8 mouse cellular contexts compared by ENCODE assay signal in the genomic region with DNA sequence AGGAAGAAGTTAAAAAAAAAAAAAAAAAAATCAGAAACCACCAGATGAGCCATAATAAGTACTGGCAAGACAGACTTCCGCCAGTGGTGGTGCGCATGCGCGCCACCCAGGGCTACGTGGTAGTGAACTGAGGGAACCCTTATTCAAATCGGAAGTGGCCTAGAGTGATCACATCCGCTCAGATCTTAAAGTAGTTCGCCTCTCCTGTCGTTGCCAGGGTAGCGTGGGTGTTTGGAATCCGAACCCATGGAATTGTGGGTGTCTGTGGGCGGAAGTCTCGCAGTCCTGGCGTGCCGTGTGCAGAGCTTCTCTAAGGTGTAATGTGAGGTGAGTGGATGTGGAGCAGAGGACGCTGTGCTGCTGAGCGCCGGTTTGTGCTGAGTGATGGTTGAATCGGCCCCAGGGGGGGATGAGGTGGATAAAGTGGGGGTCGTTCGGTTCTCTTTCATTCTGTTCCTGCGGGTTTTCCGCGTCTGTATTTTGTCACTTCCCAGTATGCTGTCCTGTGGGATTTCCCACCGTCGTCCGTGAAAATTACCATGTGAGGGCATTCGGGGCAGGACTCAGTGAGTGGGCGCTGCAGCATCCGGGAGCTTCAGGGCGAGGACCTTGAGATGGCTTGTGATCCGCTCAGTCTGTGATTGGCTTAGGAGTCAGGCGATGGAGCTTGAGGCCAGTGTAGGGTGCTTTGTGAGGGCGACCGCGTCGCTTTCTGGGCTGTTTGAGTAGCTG. TPM values are rescaled to one million over a fixed set of nuclear protein-coding genes. Genes with fewer than 3 reads are reported as not detected.
DNase-seq lines count a peak whose midpoint lies in the region; ATAC-seq lines count a peak whose summit lies in the region.

A gene (plus strand): TSS at position 171 of the 732 bp plus-strand sequence.

- under 1% methylated on average over 37 of the region's 37 CpGs for WGBS in heart, embryonic 10.5 days
- WGBS in kidney, embryonic 15.5 days, result under 1% methylated on average over 37 of the region's 37 CpGs

- no peaks in the 10 kb centered on the region for H3K27me3 ChIP-seq in heart, embryonic 10.5 days (ENCODE audit: insufficient read depth, poor library complexity, severe bottlenecking)
- H3K27me3 ChIP-seq in kidney, embryonic 15.5 days, result no peaks in the 10 kb centered on the region

- H3K9ac ChIP-seq in kidney, embryonic 15.5 days, result peak within 1 kb of the TSS; percentile 75

- H3K4me1 ChIP-seq in heart, embryonic 10.5 days, result peaks cover 14% of the 10 kb centered on the region; the same call in 1 of the 2 replicates
- peaks cover 19% of the 10 kb centered on the region for H3K4me1 ChIP-seq in kidney, embryonic 15.5 days

- no peaks in the 10 kb centered on the region for H3K9me3 ChIP-seq in heart, embryonic 10.5 days
- H3K9me3 ChIP-seq in kidney, embryonic 15.5 days (replicated peaks), result no peaks in the 10 kb centered on the region

- peaks cover 12% of the 10 kb centered on the region for H3K36me3 ChIP-seq in heart, embryonic 10.5 days
- H3K36me3 ChIP-seq in kidney, embryonic 15.5 days, result peaks cover 18% of the 10 kb centered on the region

- H3K27ac ChIP-seq in heart, embryonic 10.5 days, result peak within 1 kb of the TSS; percentile 91
- H3K27ac ChIP-seq in kidney, embryonic 15.5 days, result peak within 1 kb of the TSS; percentile 91

- peak within 1 kb of the TSS; percentile 72 for H3K4me2 ChIP-seq in kidney, embryonic 15.5 days

- DNase-seq in B cell, adult 2 months, result peak; percentile 91 to 93
- peak; percentile 100 for DNase-seq in brain, adult 2 months (ENCODE audit: low read depth, low spot score)
- peak; percentile 97 for DNase-seq in heart, embryonic 10.5 days (ENCODE audit: low spot score)
- DNase-seq in liver, result peak; percentile 90
- DNase-seq in spleen, postnatal 4 days (ENCODE audit: low spot score in 2 of 2), result peak; percentile 82 to 88

- H3K4me3 ChIP-seq in heart, embryonic 10.5 days, result peak within 1 kb of the TSS; percentile 76
- H3K4me3 ChIP-seq in kidney, embryonic 15.5 days (replicated peaks), result peak within 1 kb of the TSS; percentile 79

- ATAC-seq in erythroblast, adult 5-6 weeks (replicated peaks; ENCODE audit: low FRiP score, poor library complexity, severe bottlenecking), result peak; percentile 86
- ATAC-seq in kidney, embryonic 15.5 days (replicated peaks; ENCODE audit: low FRiP score), result peak; percentile 98
- peak; percentile 99 for ATAC-seq in monocyte, adult 5-6 weeks (replicated peaks; ENCODE audit: insufficient number of reproducible peaks, low FRiP score, low TSS enrichment, poor library complexity, severe bottlenecking)

RNA-seq across cellular contexts. Expression of the gene that starts here (rescaled TPM):
- total RNA-seq in erythroblast, adult 5-6 weeks (2015; ENCODE audit: low replicate concordance), result 0.19 and 4.6 TPM in 2 replicates
- 1.1 and 2.2 TPM in 2 replicates for total RNA-seq in erythroblast, adult 5-6 weeks (2017; ENCODE audit: low replicate concordance)
- polyA plus RNA-seq in heart, embryonic 10.5 days (2016; fragmentation: Nextera tagmentation; extraction: Ambion mirVana), result 9.7 and 10.0 TPM in 2 replicates
- polyA plus RNA-seq in kidney, embryonic 15.5 days (2015; fragmentation: Nextera tagmentation; extraction: Ambion mirVana), result 12.4 and 12.6 TPM in 2 replicates
- total RNA-seq in monocyte, adult 5-6 weeks (2017), result 4.9 to 7.5 TPM (median 6.8 TPM) in 3 replicates

Comparison
In these comparisons a context has a peak if more than half of its experiments do, and no peak if none do; other contexts are left out.
1. Peak in every context shown above with its lines: DNase-seq, ATAC-seq, H3K4me3 ChIP-seq and H3K27ac ChIP-seq.